Mouse (Mus musculus): ENCODE measurements around the gene Tiam1.

Gene Tiam1

DNA sequence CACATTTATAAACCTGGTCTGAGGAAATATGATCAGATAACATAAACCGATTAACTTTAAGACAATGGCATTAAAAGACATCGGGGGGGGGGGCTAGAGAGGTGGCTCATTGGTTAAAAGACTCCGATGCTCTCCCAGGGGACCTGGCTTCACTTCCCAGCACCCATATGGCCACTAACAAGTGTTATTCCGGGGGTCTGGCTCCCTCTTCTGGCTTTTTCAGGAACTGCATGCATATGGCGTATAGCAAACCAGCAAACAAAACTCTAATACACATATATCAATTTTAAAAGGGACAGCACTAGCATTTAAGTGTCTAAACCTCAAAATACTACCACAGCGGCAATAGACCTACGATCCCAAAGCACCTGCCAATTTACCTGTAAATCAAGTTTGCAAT, 347.0 kb downstream of the Tiam1 start:
- ATAC-seq (ENCODE audit: low TSS enrichment): no peak

- no peak for ATAC-seq (ENCODE audit: low TSS enrichment)
Observed at GRCm38 (mm10) chr16:89789792-89790434, 353.7 kb downstream of the Tiam1 start.

DNA sequence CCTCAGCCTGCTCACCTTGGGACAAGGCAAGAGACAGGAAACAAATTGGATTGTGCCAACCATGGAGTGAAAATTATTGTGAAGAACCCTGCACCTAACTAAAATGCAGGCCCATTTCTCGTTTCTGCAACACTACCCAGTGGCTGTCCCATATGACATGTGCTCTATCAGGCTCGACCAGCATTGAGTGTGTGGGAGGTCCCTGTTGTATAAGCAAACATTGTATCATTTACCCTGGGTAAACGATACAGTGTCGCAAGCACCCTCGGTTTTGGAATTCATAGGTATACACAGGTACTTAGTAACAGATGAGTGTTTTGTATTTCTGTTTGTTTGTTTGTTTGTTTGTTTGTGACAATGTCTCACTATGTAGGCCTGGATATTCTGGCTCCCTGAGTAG, 357.8 kb downstream of the Tiam1 start:
- no peak for ATAC-seq (ENCODE audit: low TSS enrichment)

DNA sequence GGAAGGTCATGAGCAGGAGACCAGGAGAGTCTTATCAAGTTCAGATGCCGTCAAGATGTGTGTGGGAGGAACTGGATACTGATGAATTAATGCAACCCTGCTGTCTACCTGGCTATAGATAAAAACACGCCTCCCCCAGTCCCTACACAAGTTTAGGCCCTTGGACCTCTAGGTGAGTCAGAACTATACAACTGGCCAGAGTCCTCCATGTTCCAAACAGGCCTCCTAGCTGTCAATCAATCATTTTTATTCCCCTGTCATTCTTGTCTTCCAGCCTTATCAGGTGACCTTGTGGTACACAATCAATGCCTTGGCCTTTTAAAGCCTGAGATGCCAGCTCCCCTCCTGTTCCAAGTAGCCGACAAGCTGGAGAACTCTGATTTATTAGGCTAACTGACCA, 363.9 kb downstream of the Tiam1 start:
- ATAC-seq (ENCODE audit: low TSS enrichment): no peak

- ATAC-seq (ENCODE audit: low TSS enrichment): peak; percentile 21
Observed at GRCm38 (mm10) chr16:89777450-89777849, 366.1 kb downstream of the Tiam1 start.

- ATAC-seq (ENCODE audit: low TSS enrichment): no peak
Observed at GRCm38 (mm10) chr16:89774553-89774913, 369.0 kb downstream of the Tiam1 start.

- ATAC-seq (ENCODE audit: low TSS enrichment): peak; percentile 77
Observed at GRCm38 (mm10) chr16:89773657-89774552, 369.7 kb downstream of the Tiam1 start.

DNA sequence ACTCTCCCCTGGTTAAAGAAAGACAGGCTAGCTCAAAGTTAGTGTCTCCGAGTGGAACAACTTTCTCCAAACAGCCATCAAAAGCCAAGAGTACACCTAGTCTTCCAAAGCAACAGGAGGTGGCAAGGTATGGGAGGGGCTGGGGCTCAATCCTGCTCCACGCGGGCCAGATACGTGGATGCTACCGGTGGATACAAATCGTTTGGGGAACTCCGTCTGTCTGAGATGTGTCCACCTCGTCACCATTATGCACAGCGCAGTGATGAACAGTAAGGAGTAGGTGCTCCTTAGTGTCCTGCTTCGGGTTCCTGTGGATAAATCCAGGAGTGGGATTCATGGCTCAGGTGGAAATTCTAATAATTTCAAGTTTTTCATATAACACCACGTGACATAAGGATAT, 377.6 kb downstream of the Tiam1 start:
- 0 out of 2 replicates have a peak, but pooled peaks have one; percentile 20 for ATAC-seq (ENCODE audit: low TSS enrichment)

DNA sequence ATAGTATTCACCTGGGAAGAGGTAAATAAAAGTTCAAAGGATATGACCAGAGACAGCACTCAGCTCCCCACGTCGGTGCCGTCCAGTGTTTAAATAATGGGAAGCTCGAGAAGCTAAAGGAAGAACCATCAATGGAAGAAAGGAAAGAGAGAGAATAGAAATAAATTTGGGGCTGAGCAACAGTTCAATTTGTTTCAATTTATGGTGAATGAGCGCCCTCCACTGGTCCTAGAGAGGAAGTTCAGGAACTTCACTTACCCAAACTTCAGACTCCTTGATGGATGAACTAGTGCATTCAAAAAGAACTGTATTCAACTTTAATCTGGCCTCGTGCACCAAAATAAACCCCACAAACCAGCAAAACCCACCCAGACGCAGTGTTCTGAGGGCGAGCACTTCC, 378.1 kb downstream of the Tiam1 start:
- ATAC-seq (ENCODE audit: low TSS enrichment): peak; percentile 83

- no peak for ATAC-seq (ENCODE audit: low TSS enrichment)
Observed at GRCm38 (mm10) chr16:89763812-89764211, 379.8 kb downstream of the Tiam1 start.

DNA sequence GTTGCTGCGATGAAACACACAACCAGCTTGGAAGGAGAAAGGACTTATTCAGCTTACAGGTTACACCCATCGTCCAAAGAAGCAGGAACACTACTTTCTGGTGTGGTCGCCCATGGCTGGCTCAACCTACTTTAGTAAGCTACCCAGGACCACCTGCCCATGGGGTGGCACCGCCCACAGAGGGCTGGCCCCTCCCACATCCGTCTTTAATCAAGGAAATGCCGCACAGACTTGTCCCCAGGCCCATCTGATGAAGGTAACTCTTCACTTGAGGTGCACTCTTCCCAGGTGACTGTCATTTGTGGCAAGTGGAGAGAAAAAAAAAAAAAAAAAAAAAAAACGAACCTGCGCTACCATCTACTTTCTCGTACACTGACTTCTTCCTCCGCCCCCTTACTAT, 381.0 kb downstream of the Tiam1 start:
- ATAC-seq (ENCODE audit: low TSS enrichment): no peak

DNA sequence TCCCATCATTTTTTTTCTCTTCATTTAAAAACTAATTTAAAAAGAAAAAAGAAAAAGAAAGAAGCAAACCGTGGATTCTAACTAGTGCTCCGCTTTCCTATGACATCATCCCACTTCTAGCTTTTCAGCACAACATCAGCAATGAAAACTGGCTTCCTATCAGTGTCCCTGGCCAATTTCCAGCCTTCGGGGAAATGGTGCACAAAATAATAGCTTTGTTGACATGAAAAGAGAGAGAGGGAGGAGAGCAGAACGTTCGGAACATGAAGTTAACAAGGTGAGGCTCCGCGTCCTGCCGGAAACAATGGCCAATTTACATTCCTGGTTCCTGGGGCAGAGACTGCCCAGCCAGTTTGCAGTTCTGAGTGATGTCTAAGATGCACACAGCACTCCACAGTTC, 381.5 kb downstream of the Tiam1 start:
- ATAC-seq (ENCODE audit: low TSS enrichment): no peak

DNA sequence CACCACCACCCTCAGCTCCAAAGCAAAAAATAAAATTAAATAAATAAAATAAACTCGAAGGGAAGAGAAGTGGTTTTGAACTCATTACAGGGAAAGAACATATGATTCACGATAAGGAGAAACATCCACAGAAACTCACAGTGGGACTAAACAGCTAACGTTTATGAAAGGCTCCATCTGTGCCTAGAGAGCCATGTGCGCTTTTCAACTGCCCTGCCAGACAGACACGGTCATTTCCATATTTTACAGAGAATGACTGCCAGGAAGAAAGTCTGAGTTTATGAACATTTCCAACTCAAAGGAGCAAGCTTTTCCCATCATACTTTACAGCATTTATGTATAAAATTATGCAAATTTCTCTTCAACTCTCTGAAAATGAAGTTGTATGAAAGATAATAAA, 386.2 kb downstream of the Tiam1 start:
- ATAC-seq (ENCODE audit: low TSS enrichment): peak; percentile 50; the same call in 1 of the 2 replicates

GRCm38 (mm10) chr16:89754709-89755108, 388.9 kb downstream of the Tiam1 start:
- no peak for ATAC-seq (ENCODE audit: low TSS enrichment)

DNA sequence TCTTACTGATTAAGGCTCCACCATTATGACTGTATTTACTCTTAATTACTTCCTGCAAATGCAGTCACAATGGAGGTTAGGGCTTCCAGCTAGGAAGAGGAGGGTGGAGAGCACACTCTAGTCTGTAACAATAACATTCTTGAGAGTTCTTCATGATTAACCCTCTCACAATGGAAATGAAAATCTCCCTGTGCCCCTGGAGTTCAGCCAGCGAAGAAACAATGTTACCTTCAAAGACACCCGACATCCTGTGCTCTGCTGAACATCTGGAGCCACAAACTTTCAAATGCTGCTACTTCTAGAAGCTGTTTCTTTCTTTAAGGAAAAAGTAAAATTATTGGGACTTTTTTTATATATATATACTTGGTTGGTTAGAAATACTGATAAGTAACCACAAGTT, 395.7 kb downstream of the Tiam1 start:
- no peak for ATAC-seq (ENCODE audit: low TSS enrichment)

DNA sequence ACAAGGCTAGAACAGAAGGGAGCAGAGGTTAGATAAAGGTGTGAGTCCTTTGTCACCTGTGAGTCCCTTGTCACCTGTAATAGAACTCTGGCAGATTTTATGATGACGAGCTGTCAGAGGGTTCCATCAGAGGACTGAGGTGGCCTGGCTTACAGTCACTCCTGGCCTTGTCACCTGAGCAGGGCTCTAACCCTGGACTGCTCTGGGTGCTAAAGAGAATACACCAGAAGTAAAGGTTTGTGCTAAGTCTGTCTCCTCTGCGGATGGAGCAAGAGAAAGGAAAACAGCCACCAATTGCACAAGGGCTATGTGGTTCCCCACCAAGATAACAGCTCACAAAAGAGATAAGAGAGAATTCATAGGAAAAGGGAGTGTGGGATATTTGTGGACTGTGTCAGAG, 404.0 kb downstream of the Tiam1 start:
- ATAC-seq (ENCODE audit: low TSS enrichment): no peak

- no peak for ATAC-seq (ENCODE audit: low TSS enrichment)
Observed at GRCm38 (mm10) chr16:89738963-89739362, 404.6 kb downstream of the Tiam1 start.
